Mouse (Mus musculus) heart, adult 8-10 months (tissue): ENCODE results near the gene Cdkal1. TPM values are rescaled to one million over a fixed set of nuclear protein-coding genes. Genes with fewer than 3 reads are reported as not detected.
A peak's percentile ranks its signal among the peaks of the same experiment; 100 is the strongest.

ENCODE experiments used
- DNase-seq: peaks from one replicate; pipeline ENCODE4 v3.0.0; 2022; ENCODE audit warnings: low spot score
- total RNA-seq, 4 experiments: library from RNA; stranded (reverse); gene quantifications; 2 replicates each; pipeline ENCODE4 v1.2.4; 2022

Cdkal1 gene
- total RNA-seq, 4 experiments from 2014 or later = 27.5 to 31.3 (median 30.8) TPM

GRCm38 (mm10) chr13:29194946-29195345, 660.5 kb downstream of the Cdkal1 start:
- no peak for DNase-seq

- DNase-seq = no peak
These were observed 662.8 kb downstream of the Cdkal1 start for GRCm38 (mm10) chr13:29192697-29193096.

GRCm38 (mm10) chr13:29190548-29190947, 664.9 kb downstream of the Cdkal1 start:
- peak; percentile 53 for DNase-seq

GRCm38 (mm10) chr13:29186748-29187147, 668.7 kb downstream of the Cdkal1 start:
- no peak for DNase-seq

- no peak for DNase-seq
These were observed 669.9 kb downstream of the Cdkal1 start for GRCm38 (mm10) chr13:29185545-29185944.

- no peak for DNase-seq
These were observed 670.9 kb downstream of the Cdkal1 start for GRCm38 (mm10) chr13:29184545-29184944.

- no peak for DNase-seq
These were observed 675.6 kb downstream of the Cdkal1 start for GRCm38 (mm10) chr13:29179861-29180260.

- DNase-seq = no peak
These were observed 676.2 kb downstream of the Cdkal1 start for GRCm38 (mm10) chr13:29179260-29179659.

GRCm38 (mm10) chr13:29177889-29178486, 677.5 kb downstream of the Cdkal1 start:
- DNase-seq = peak; percentile 50

- no peak for DNase-seq
These were observed 686.1 kb downstream of the Cdkal1 start for GRCm38 (mm10) chr13:29169356-29169755.

GRCm38 (mm10) chr13:29164845-29165524, 690.5 kb downstream of the Cdkal1 start:
- no peak for DNase-seq

GRCm38 (mm10) chr13:29162867-29163514, 692.5 kb downstream of the Cdkal1 start:
- no peak for DNase-seq

GRCm38 (mm10) chr13:29162444-29162843, 693.0 kb downstream of the Cdkal1 start:
- DNase-seq = no peak

- no peak for DNase-seq
These were observed 694.0 kb downstream of the Cdkal1 start for GRCm38 (mm10) chr13:29161436-29161835.

- no peak for DNase-seq
These were observed 698.8 kb downstream of the Cdkal1 start for GRCm38 (mm10) chr13:29156703-29157102.

- no peak for DNase-seq
These were observed 700.2 kb downstream of the Cdkal1 start for GRCm38 (mm10) chr13:29155297-29155696.

GRCm38 (mm10) chr13:29150120-29150519, 705.4 kb downstream of the Cdkal1 start:
- no peak for DNase-seq

- no peak for DNase-seq
These were observed 706.1 kb downstream of the Cdkal1 start for GRCm38 (mm10) chr13:29149404-29149803.

GRCm38 (mm10) chr13:29148616-29149015, 706.9 kb downstream of the Cdkal1 start:
- DNase-seq = no peak
